ENCODE assay signal across 10 mouse cellular contexts in genomic region chr8:95002089-95002655, GRCm38 (mm10). TPM values are rescaled to one million over a fixed set of nuclear protein-coding genes. Genes with fewer than 3 reads are reported as not detected.
DNase-seq lines count a peak whose midpoint lies in the region; ATAC-seq and TF ChIP-seq lines count a peak whose summit lies in the region.
"Had no signal": no experiment of that assay in that cellular context is flagged by ENCODE, and none has a peak within 500 bp of the region (broad histone marks: within the 10 kb centered on the region; RNA-seq: fewer than 3 reads in every experiment).

No protein-coding gene starts in this region.

- no peak overlapping the region for H3K4me3 ChIP-seq in lung, embryonic 14.5 days (ENCODE audit: low read depth, low read length)
- H3K4me3 ChIP-seq in hindbrain, embryonic 10.5 days, result no peak overlapping the region
- H3K4me3 ChIP-seq in midbrain, embryonic 14.5 days (replicated peaks; ENCODE audit: low read depth, low read length), result no peak overlapping the region
- H3K4me3 ChIP-seq: erythroblast, embryonic 14.5 days; liver, embryonic 15.5 days had no signal

- peak; percentile 46 for DNase-seq in cerebellum, postnatal 10 days
- no peak for DNase-seq in cerebellum, adult 9-11 months
- DNase-seq in lung, embryonic 14.5 days, result no peak
- no peak for DNase-seq in lung, postnatal 10 days
- DNase-seq in hindbrain, embryonic 10.5 days (ENCODE audit: low spot score), result no peak
- no peak for DNase-seq in midbrain, embryonic 14.5 days
- DNase-seq in thymus, postnatal 4 days, result no peak
- DNase-seq in left cerebral cortex, adult 18-20 months (ENCODE audit: low spot score in 2 of 2), result no peak

- no peak overlapping the region for H3K9ac ChIP-seq in lung, embryonic 14.5 days
- no peak overlapping the region for H3K9ac ChIP-seq in midbrain, embryonic 14.5 days (replicated peaks; ENCODE audit: low read length)
- H3K9ac ChIP-seq: liver, embryonic 15.5 days had no signal

- H3K4me1 ChIP-seq in lung, embryonic 14.5 days (ENCODE audit: insufficient read depth), result peaks cover 4% of the 10 kb centered on the region; the same call in 1 of the 2 replicates
- H3K4me1 ChIP-seq in hindbrain, embryonic 10.5 days (replicated peaks), result peaks cover 57% of the 10 kb centered on the region
- H3K4me1 ChIP-seq in midbrain, embryonic 14.5 days (ENCODE audit: control insufficient read depth, insufficient read depth, low read length), result peaks cover 41% of the 10 kb centered on the region

- H3K27me3 ChIP-seq in lung, embryonic 14.5 days (ENCODE audit: insufficient read depth, low read length), result no peaks in the 10 kb centered on the region
- H3K27me3 ChIP-seq in hindbrain, embryonic 10.5 days (ENCODE audit: insufficient read depth, poor library complexity, severe bottlenecking), result no peaks in the 10 kb centered on the region
- no peaks in the 10 kb centered on the region for H3K27me3 ChIP-seq in midbrain, embryonic 14.5 days (ENCODE audit: control insufficient read depth, insufficient read depth, low read length)
- H3K27me3 ChIP-seq: liver, embryonic 15.5 days had no signal

- 48% methylated on average over 8 of the region's 8 CpGs for WGBS in lung, embryonic 14.5 days
- 63% methylated on average over 8 of the region's 8 CpGs for WGBS in hindbrain, embryonic 10.5 days
- 65% methylated on average over 8 of the region's 8 CpGs for WGBS in midbrain, embryonic 14.5 days

- peaks cover 12% of the 10 kb centered on the region for H3K36me3 ChIP-seq in lung, embryonic 14.5 days (ENCODE audit: insufficient read depth)
- peaks cover 71% of the 10 kb centered on the region for H3K36me3 ChIP-seq in hindbrain, embryonic 10.5 days
- H3K36me3 ChIP-seq in midbrain, embryonic 14.5 days (ENCODE audit: control insufficient read depth, insufficient read depth, low read length), result peaks cover 49% of the 10 kb centered on the region

- no peaks in the 10 kb centered on the region for H3K9me3 ChIP-seq in lung, embryonic 14.5 days (ENCODE audit: low read depth, low read length)
- no peaks in the 10 kb centered on the region for H3K9me3 ChIP-seq in hindbrain, embryonic 10.5 days
- no peaks in the 10 kb centered on the region for H3K9me3 ChIP-seq in midbrain, embryonic 14.5 days (ENCODE audit: control insufficient read depth, low read length)
- H3K9me3 ChIP-seq: liver, embryonic 15.5 days had no signal

- H3K27ac ChIP-seq in lung, embryonic 14.5 days (ENCODE audit: low read depth), result no peak overlapping the region
- peak overlapping the region; percentile 98; the same call in 1 of the 2 replicates for H3K27ac ChIP-seq in hindbrain, embryonic 10.5 days
- no peak overlapping the region for H3K27ac ChIP-seq in midbrain, embryonic 14.5 days (replicated peaks; ENCODE audit: low read depth, low read length)

- no peak overlapping the region for H3K4me2 ChIP-seq in lung, embryonic 14.5 days
- H3K4me2 ChIP-seq in midbrain, embryonic 14.5 days (ENCODE audit: low read length), result 0 out of 2 replicates have a peak overlapping the region, but pooled peaks have one; percentile 96
- H3K4me2 ChIP-seq: liver, embryonic 15.5 days had no signal

- TF ChIP-seq CTCF in lung, embryonic 14.5 days (IDR thresholded peaks at IDR 0.05; ENCODE audit: low read depth), result no peak

- ATAC-seq in lung, embryonic 14.5 days (ENCODE audit: insufficient read depth), result 0 out of 2 replicates have a peak, but pooled peaks have one; percentile 2
- ATAC-seq in midbrain, embryonic 14.5 days (ENCODE audit: low FRiP score, low TSS enrichment), result no peak

RNA-seq across cellular contexts. Expression of gene Adgrg3, which starts 15.3 kb away (rescaled TPM):
- 4.0 and 4.7 TPM in 2 replicates for polyA plus RNA-seq in lung, embryonic 14.5 days (2014; fragmentation: Nextera tagmentation; extraction: Ambion mirVana)
- polyA plus RNA-seq in hindbrain, embryonic 10.5 days (2016; fragmentation: Nextera tagmentation; extraction: Ambion mirVana), result 3.2 and 3.5 TPM in 2 replicates
- polyA plus RNA-seq in midbrain, embryonic 14.5 days (2014; fragmentation: Nextera tagmentation; extraction: Ambion mirVana), result 0.24 and 1.3 TPM in 2 replicates
- total RNA-seq in left cerebral cortex, adult 18-20 months (2021), result under 1 TPM; 0.30 to 0.87 TPM

RNA-seq across cellular contexts. Expression of gene Adgrg1, which starts 27.6 kb away (rescaled TPM):
- polyA plus RNA-seq in lung, embryonic 14.5 days (2014; fragmentation: Nextera tagmentation; extraction: Ambion mirVana), result 33.8 and 45.3 TPM in 2 replicates
- 101 and 186 TPM in 2 replicates for polyA plus RNA-seq in hindbrain, embryonic 10.5 days (2016; fragmentation: Nextera tagmentation; extraction: Ambion mirVana)
- polyA plus RNA-seq in midbrain, embryonic 14.5 days (2014; fragmentation: Nextera tagmentation; extraction: Ambion mirVana), result 112 and 165 TPM in 2 replicates
- 10 to 100 TPM; 81.2 to 81.3 TPM for total RNA-seq in left cerebral cortex, adult 18-20 months (2021)

RNA-seq across cellular contexts. Expression of gene Drc7, which starts 52.7 kb away (rescaled TPM):
- polyA plus RNA-seq in lung, embryonic 14.5 days (2014; fragmentation: Nextera tagmentation; extraction: Ambion mirVana), result 0.07 TPM in 1 of 2 replicates, not detected in the other
- 0.68 and 0.88 TPM in 2 replicates for polyA plus RNA-seq in hindbrain, embryonic 10.5 days (2016; fragmentation: Nextera tagmentation; extraction: Ambion mirVana)
- polyA plus RNA-seq in midbrain, embryonic 14.5 days (2014; fragmentation: Nextera tagmentation; extraction: Ambion mirVana), result 1.2 TPM in 2 replicates
- under 1 TPM; 0.45 to 0.81 TPM for total RNA-seq in left cerebral cortex, adult 18-20 months (2021)
- polyA plus RNA-seq: erythroblast, embryonic 14.5 days had no signal

Comparison
In these comparisons a context has a peak if more than half of its experiments do, and no peak if none do; other contexts are left out.
1. DNase-seq: peak in cerebellum, postnatal 10 days (2 of 2); none in cerebellum, adult 9-11 months (single experiment), lung, embryonic 14.5 days (single experiment), lung, postnatal 10 days (single experiment), hindbrain, embryonic 10.5 days (single experiment), midbrain, embryonic 14.5 days (single experiment), thymus, postnatal 4 days (single experiment) and left cerebral cortex, adult 18-20 months (0 of 2).